Mouse (Mus musculus): ENCODE measurements around the gene Rab29. TPM values are rescaled to one million over a fixed set of nuclear protein-coding genes. Genes with fewer than 3 reads are reported as not detected.

Rab29 gene
- 10 to 100 TPM; 17.0 to 25.4 TPM for total RNA-seq (2023)

DNA sequence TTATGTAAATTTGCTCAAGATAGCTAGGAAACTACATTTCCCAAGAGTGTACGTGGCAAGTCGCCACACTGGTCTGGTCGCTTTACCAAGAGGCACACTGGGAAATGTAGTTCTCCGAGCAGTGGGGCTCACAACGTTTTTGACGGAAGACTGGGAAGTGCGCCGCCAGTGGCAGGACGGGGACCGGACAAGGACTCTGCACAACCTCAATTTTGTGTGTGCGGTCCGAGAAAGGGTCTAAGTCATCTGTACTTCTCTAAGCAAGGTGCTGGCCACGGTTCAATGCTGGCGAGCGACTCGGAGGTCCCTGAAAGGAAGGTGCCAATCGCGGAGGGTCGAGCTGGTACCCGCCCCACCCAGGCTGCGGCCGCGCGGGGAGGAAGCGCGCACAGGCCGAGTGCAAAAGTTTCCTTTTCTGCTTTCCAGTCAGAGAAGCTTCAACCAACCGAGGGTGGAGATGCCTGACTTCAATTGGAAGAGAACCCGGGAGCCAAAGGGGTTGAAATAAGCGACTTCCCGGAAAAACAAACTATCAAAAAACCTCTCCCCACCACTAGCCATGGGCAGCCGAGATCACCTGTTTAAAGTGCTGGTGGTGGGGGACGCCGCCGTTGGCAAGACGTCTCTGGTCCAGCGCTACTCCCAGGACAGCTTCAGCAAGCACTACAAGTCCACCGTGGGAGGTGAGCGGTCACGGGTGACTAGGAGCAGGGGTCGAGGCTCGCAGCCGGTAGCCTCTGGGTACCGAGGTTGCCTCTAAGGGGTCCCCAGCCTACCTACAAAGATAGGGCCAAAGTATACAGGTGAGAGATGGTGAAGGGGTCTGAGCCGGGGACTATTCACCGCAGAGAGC lies at the start of gene Rab29:
Gene Rab29, plus strand, starts transcription at position 132 of the 853 bp plus-strand sequence.

DNA sequence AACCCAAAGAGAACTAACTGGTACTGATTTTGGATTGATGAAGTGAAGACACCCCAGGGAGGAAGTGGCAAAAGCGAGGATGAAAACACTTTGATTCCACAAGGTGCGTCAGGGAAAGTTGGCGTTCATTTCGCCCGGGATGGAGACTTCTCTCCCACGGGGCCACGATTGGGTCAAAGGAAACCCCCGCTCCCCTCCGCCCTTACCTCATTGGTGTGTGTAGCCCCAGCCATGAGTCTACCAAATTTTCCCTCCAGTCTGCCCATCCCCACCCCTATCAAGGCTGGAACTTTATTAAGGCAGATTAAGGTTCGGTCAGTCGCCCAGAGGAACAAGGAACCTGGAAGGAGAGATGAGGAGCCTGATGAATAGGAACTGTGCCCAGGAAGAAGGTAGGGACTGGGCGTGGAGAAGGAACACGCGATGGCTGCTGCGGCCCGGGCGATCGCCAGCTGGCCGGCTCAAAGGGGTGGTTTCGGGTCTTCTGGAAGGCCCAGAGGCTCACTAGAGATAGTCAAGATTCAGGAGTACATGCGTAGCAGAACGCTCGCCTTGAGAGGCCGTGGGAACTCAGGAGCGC lies 39.7 kb upstream of the Rab29 start, which contains the start of gene Slc41a1:
Gene Slc41a1, plus strand, starts transcription at position 287 of the 580 bp plus-strand sequence.

DNA sequence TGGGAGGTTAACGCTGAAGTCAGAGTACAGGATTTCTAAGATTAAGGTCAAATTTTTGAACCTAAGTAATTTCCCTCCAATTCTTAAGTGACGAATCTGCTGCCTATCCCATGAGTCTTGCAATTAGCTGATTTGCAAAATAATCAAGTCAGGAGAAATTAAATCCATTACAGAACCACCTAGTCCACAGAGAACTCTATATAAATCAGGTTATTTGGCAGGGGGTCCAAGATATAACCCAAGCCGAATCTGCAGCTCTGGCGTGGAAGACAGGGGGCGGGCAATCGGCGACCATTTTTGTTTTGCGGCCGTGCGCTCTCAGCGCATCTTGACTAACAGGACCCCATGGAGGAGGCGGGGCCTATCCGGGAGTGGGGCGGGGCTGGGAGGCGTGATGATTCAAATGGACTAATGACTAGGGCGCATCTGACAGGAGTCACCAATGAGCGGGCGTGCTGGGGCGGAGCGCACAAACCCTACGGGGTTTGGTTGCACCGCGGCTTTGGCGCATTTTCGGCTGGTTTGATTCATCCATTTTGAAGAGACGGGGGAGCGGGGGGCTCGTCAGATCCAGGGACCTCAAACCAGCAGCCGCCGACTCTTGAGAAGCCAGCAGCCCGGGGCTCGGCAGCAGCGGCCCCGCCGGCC lies 43.1 kb downstream of the Rab29 start, which contains the start of gene Nucks1:
Gene Nucks1, plus strand, starts transcription at position 534 of the 648 bp plus-strand sequence.

Other genes starting within 250 kb of the Rab29 start
- 100 to 1,000 TPM in 1 of 2 experiments, 10 to 100 TPM in 1; 72.4 to 147 TPM for gene Ctse, start 228.9 kb upstream of the Rab29 start, total RNA-seq (2023)
- 1 to 10 TPM; 5.9 to 6.2 TPM for gene Rab7b, start 178.5 kb upstream of the Rab29 start, total RNA-seq (2023)
- not detected for gene Slc26a9, start 123.2 kb upstream of the Rab29 start, total RNA-seq (2023)
- not detected for gene Pm20d1, start 69.8 kb upstream of the Rab29 start, total RNA-seq (2023)
- gene Slc41a1, start 39.7 kb upstream of the Rab29 start, total RNA-seq (2023) = 1 to 10 TPM; 4.1 to 8.0 TPM
- gene Nucks1, start 43.3 kb downstream of the Rab29 start, total RNA-seq (2023) = 10 to 100 TPM; 74.9 to 84.6 TPM
- gene Slc45a3, start 95.7 kb downstream of the Rab29 start, total RNA-seq (2023) = under 1 TPM; 0.27 to 0.64 TPM
- 10 to 100 TPM; 92.8 to 97.9 TPM for gene Elk4, start 140.4 kb downstream of the Rab29 start, total RNA-seq (2023)
- under 1 TPM in 1 of 2 experiments, not detected in 1; 0.51 TPM for gene Mfsd4a, start 200.8 kb downstream of the Rab29 start, total RNA-seq (2023)

Measured in neutrophil, adult 59 days (primary cell).